Mouse (Mus musculus) myocyte (in vitro differentiated cells): Measurements from ENCODE around the gene Catip.

Source experiments
- MAX ChIP-seq: IDR thresholded peaks from one replicate; pipeline ENCODE4 v1.6.1; 2011; ENCODE audit warnings: low read depth, mild to moderate bottlenecking, control low read depth
- POLR2A ChIP-seq: IDR thresholded peaks from one replicate; pipeline ENCODE4 v1.6.1; 2011; ENCODE audit warnings: low read depth, mild to moderate bottlenecking, control low read depth, moderate library complexity; ENCODE audit not compliant: insufficient read length

- TF ChIP-seq MAX (no peak), POLR2A (no peak)
Measured at GRCm38 (mm10) chr1:74318711-74319110, 43.2 kb upstream of the Catip start.
